Mouse (Mus musculus) yolk sac, embryonic 10.5 days (tissue): ENCODE measurements around the gene Rapgef4.

Experiments used
- DNase-seq: peaks from one replicate; pipeline ENCODE4 v3.0.0-alpha.2; 2017; ENCODE audit warnings: low spot score

Gene Rapgef4

GRCm38 (mm10) chr2:72179600-72180301, 198.7 kb downstream of the Rapgef4 start:
- DNase-seq: no peak

GRCm38 (mm10) chr2:72181443-72181842, 200.4 kb downstream of the Rapgef4 start:
- no peak for DNase-seq

- DNase-seq: no peak
These were observed 202.7 kb downstream of the Rapgef4 start for GRCm38 (mm10) chr2:72183751-72184150.

- no peak for DNase-seq
These were observed 215.3 kb downstream of the Rapgef4 start for GRCm38 (mm10) chr2:72196190-72196965.

- DNase-seq: no peak
These were observed 216.0 kb downstream of the Rapgef4 start for GRCm38 (mm10) chr2:72197026-72197425.

- DNase-seq: no peak
These were observed 218.4 kb downstream of the Rapgef4 start for GRCm38 (mm10) chr2:72199451-72199850.

- no peak for DNase-seq
These were observed 220.5 kb downstream of the Rapgef4 start for GRCm38 (mm10) chr2:72201506-72201905.

- no peak for DNase-seq
These were observed 221.2 kb downstream of the Rapgef4 start for GRCm38 (mm10) chr2:72202252-72202651.

GRCm38 (mm10) chr2:72203609-72204008, 222.6 kb downstream of the Rapgef4 start:
- DNase-seq: peak; percentile 61

GRCm38 (mm10) chr2:72205869-72206268, 224.8 kb downstream of the Rapgef4 start:
- DNase-seq: no peak

- no peak for DNase-seq
These were observed 225.6 kb downstream of the Rapgef4 start for GRCm38 (mm10) chr2:72206530-72207248.

- no peak for DNase-seq
These were observed 236.3 kb downstream of the Rapgef4 start for GRCm38 (mm10) chr2:72217336-72217735.

GRCm38 (mm10) chr2:72219921-72220320, 238.9 kb downstream of the Rapgef4 start:
- no peak for DNase-seq

GRCm38 (mm10) chr2:72221283-72221682, 240.2 kb downstream of the Rapgef4 start:
- no peak for DNase-seq

GRCm38 (mm10) chr2:72221706-72222105, 240.7 kb downstream of the Rapgef4 start:
- no peak for DNase-seq

GRCm38 (mm10) chr2:72222276-72222675, 241.2 kb downstream of the Rapgef4 start:
- DNase-seq: no peak

GRCm38 (mm10) chr2:72222736-72223455, 241.9 kb downstream of the Rapgef4 start:
- DNase-seq: no peak

GRCm38 (mm10) chr2:72223479-72223878, 242.4 kb downstream of the Rapgef4 start:
- no peak for DNase-seq

GRCm38 (mm10) chr2:72226006-72226405, 245.0 kb downstream of the Rapgef4 start:
- no peak for DNase-seq

GRCm38 (mm10) chr2:72227416-72227815, 246.4 kb downstream of the Rapgef4 start:
- no peak for DNase-seq

GRCm38 (mm10) chr2:72228881-72229280, 247.8 kb downstream of the Rapgef4 start:
- DNase-seq: no peak

- DNase-seq: no peak
These were observed 249.5 kb downstream of the Rapgef4 start for GRCm38 (mm10) chr2:72230545-72230944.
